Mouse (Mus musculus): ENCODE data around the gene Ndfip2.

Gene Ndfip2

GRCm38 (mm10) chr14:105287557-105287956, 29.2 kb downstream of the Ndfip2 start:
- no peak for DNase-seq

DNA sequence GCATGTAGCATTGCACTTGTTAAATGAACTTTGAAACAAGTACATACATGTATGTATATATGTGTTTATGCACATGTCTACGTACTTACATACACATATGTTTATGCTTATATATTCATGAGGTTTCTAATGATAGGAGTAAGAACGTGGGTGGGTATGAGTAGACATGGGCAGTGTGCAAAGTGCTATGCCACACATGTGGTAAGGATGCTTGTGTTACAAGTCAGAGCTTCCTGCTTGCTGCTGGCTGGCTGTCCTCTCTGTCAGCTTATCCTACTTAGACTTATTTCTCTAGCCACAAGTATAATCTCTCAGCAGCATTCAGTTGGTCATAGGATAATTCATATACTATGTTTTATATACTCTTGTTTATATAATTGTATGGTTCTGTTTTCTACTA, 29.6 kb downstream of the Ndfip2 start:
- no peak for DNase-seq

- DNase-seq: no peak
Measured at GRCm38 (mm10) chr14:105288529-105288928, 30.2 kb downstream of the Ndfip2 start.

GRCm38 (mm10) chr14:105292139-105292538, 33.8 kb downstream of the Ndfip2 start:
- no peak for DNase-seq

GRCm38 (mm10) chr14:105293777-105294176, 35.4 kb downstream of the Ndfip2 start:
- no peak for DNase-seq

DNA sequence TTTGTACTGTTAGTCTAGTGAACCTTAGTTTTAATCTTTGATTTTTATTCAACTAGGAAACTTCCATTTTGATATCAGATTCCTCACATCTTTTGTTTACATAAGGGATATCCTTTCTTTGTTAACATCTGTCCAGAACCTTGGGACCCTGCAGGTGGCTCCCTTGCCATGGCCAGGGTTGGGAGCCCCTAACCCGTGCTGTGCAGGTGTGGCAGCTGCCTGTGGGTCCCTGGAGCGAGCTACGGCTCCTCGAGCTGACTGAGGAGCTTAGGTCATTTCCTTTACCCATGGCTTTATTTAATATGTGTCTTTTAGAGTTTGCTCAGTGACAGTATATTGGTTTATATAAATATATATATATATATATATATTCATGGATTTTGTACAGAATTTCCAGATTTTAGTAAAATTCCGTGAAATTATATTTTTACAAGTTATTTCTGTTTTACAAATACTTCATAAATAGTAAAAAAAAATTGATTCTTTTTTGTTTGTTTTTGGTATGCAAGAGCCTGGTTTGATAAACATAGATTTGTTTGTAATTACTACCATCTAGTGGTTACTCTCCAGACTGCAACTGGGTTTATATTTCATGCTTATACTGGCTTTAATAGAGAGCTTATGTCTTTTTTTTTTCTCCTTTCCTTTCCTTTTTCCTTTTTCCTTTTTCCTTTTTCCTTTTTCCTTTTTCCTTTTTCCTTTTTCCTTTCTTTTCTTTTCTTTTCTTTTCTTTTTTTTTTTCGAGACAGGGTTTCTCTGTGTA, 37.6 kb downstream of the Ndfip2 start:
- no peak for DNase-seq

GRCm38 (mm10) chr14:105299744-105300255, 41.4 kb downstream of the Ndfip2 start:
- DNase-seq: no peak

GRCm38 (mm10) chr14:105300551-105300950, 42.2 kb downstream of the Ndfip2 start:
- DNase-seq: no peak

GRCm38 (mm10) chr14:105302708-105303107, 44.3 kb downstream of the Ndfip2 start:
- no peak for DNase-seq

DNA sequence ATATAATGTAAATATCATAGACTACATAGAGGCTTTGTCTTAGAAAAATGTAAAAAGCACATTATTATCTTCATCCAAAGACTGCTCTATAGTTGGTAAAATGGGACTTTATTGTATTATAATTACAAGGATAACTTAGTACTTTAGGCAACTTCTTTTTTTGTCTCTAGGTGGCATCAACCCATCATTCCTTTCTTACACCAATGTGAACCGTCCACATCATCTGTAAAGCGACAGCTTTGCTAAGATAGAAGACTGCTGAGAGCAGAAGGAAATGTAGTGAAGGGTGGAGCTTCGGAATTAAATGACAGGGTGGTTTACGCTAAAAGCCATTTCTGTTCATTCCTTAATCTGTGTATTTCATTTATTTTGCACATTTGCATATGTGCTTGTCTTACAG, 49.3 kb downstream of the Ndfip2 start:
- no peak for DNase-seq

DNA sequence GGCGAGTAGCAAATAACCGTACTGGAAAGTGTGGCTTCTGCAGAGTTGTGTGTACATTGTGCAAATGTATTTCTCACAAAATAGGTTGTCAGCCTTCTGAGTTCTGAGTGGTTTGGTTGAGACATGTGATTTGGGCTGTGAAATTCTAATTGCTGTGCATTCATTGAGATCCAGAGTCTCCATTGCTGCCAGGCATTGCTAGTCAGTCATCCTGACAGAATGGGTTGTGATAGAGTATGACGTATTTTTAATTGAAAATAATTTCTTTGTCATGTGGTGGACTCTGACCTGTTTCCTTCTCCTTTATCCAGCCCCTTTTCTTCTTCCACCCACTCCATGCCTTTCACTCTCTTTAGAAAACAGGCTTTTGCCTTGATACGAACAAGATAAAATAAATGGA, 54.0 kb downstream of the Ndfip2 start:
- no peak for DNase-seq

DNA sequence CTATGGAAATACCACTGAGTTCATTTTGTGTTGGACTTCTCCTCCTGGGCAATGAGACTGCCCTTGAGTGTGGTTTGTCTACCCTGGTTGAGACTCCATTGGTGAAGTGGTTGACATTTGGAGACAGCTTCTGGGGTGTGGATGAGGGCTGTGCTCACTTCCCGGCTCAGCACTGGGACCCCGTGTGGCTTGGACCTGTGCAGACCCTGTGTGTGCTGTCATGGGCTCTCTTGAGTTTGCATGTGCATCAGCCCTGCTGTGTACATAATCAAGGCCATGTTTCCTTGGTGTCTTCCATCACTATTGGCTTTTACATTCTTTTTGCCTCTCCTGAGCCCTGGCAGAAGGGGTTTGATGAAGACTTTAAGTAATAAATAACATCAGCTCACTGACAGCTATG, 54.6 kb downstream of the Ndfip2 start:
- DNase-seq: no peak

DNA sequence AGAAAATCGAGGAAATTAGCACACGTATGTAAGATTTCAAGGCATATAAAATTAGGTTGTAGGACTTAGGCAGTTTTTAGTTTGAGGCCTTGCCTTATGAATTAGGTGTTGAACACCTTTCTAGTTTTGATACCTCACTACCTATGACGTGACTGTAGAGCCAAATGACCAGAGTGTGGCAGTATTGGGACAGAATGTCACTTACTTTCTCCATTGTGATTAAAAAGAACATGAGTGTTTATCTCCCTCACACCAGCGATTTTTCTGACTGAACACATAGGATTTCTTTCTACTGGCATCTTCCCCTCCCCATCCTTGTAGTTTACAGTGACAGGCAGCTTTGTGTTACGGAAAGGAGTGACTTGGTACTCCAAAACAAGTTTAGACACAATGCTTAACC, 55.5 kb downstream of the Ndfip2 start:
- peak; percentile 48 for DNase-seq

- no peak for DNase-seq
Measured at GRCm38 (mm10) chr14:105321712-105322111, 63.3 kb downstream of the Ndfip2 start.

DNA sequence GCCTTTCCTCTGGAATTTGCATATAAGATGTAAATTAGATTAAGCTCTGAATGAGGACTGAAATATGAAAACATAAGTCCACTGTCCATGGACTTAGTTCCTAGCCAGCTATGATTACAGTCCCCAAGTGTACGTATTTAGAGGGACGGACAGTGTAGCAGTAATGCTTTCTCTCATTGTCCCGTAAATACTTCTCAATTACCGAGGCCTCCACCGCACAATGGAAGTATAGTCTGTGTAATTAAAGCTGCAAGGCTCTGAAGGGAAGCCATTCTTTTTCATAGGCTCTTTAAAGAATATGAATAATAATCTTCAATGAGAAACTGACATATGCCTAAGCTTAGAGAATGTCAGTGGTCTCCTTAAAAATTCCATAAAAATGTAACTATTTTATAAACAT, 64.5 kb downstream of the Ndfip2 start:
- no peak for DNase-seq

- DNase-seq: peak; percentile 33
Measured at GRCm38 (mm10) chr14:105323448-105323847, 65.1 kb downstream of the Ndfip2 start.

- peak; percentile 82 for DNase-seq
Measured at GRCm38 (mm10) chr14:105328397-105329302, 70.3 kb downstream of the Ndfip2 start.

DNA sequence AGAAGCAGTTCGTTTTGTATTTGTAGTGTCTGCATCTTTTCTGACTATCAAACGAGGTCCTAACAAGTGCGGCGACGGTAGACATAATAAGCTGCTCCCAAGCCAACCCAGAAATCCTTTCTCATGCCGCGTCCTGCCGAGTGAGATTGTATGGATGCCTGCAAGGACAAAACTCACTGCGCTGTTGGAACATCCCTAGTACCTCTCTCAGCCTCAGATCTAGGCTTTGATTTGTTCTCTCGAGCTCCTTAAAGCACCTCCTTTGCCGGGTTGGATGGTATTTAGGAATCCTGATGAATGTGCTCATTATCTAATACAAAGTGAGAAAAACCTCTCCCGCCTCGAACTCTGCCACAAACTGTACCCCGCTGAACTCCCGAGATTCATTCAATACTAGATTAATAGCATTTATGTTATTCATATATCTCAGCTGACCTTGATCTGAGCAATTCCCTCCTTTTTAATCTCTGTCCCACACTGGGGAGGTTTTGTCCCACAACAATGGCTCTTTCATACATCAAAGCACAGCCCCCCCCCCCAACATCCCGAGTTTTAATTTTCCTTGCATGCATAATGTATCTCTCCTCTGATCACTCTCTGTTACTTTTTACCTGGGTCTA, 75.2 kb downstream of the Ndfip2 start:
- DNase-seq: no peak

DNA sequence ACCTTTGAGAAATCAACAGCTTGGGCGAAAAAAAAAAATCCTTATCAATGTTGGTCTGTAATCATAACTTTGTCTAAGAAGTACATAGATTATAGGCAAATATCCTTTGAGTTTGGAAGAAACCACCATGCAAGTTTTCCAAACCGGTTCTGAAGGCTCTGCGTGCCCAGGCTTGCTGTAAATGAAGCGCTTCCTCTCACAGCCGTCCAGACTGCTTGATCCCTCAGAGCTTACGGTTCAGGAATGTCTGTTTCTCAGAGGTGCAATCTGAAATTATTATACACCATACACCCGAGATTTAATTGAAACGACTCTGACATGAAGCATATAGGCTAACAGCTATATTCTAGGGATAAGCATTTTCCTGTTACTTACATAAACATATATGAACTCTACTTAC, 83.4 kb downstream of the Ndfip2 start:
- no peak for DNase-seq

DNA sequence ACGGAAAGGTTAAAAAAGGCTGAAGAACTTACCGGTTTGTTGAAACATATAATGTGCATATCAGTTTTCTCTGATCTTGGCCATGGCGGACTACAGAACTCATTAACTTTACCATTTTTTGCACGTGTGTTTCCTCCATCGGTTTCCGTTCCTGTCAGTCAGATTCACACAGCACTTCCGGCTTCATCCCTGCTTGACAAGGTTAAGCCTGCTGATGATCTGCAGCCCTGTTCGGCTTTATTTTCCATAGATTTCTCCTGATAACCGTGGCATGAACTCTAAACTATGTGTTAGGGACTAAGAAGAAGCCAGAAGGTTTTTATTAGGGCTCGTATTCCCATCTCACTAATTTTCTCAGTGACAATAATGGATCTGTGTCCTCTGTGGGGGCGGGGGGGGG, 95.7 kb downstream of the Ndfip2 start:
- no peak for DNase-seq
